Mouse (Mus musculus) lung, embryonic 16.5 days (tissue): ENCODE measurements at regions not wholly inside any gene's neighbourhood (a gene's known extent, or its start where the extent isn't known, plus 50 kb on each side); places are given as distances from the start of the nearest gene placed in this dataset.

Experiments
- ATAC-seq: fragments of 200-750 bp; cut with Nextera tagmentation; 2 replicates; pipeline ENCODE4 v1.8.0; 2017; ENCODE audit warnings: low read depth, mild to moderate bottlenecking, moderate library complexity
- H3K27ac ChIP-seq: fragments of 300-500 bp; sonication (generic); 2 replicates; pipeline ENCODE4 v1.5.1; 2014; ENCODE audit warnings: mild to moderate bottlenecking, control low read depth, low read length
- H3K27me3 ChIP-seq: fragments of 300-500 bp; sonication (generic); 2 replicates; pipeline ENCODE4 v1.6.1; 2014; ENCODE audit warnings: low read depth, low read length, mixed read lengths; ENCODE audit not compliant: control insufficient read depth, insufficient read depth
- H3K36me3 ChIP-seq: fragments of 300-500 bp; sonication (generic); 2 replicates; pipeline ENCODE4 v1.6.1; 2014; ENCODE audit warnings: low read length; ENCODE audit not compliant: control insufficient read depth, insufficient read depth
- H3K4me1 ChIP-seq: fragments of 300-500 bp; sonication (generic); replicated peaks from 2 replicates; pipeline ENCODE4 v1.6.1; 2014; ENCODE audit warnings: low read length, mixed read lengths; ENCODE audit not compliant: control insufficient read depth, insufficient read depth
- H3K4me2 ChIP-seq: fragments of 300-500 bp; sonication (generic); 2 replicates; pipeline ENCODE4 v1.6.1; 2014; ENCODE audit warnings: low read depth, low read length, control low read depth
- H3K4me3 ChIP-seq: fragments of 300-500 bp; sonication (generic); 2 replicates; pipeline ENCODE4 v1.5.1; 2014; ENCODE audit warnings: mild to moderate bottlenecking, low read length, control low read depth
- H3K9ac ChIP-seq: fragments of 300-500 bp; sonication (generic); 2 replicates; pipeline ENCODE4 v1.6.1; 2014; ENCODE audit warnings: low read length, control low read depth
- H3K9me3 ChIP-seq: fragments of 300-500 bp; sonication (generic); 2 replicates; pipeline ENCODE4 v1.6.1; 2016; ENCODE audit warnings: low read length; ENCODE audit not compliant: control insufficient read depth
- WGBS: fragments of 180-500 bp; shearing (Covaris S2); extraction: QIAGEN DNeasy Blood & Tissue Kit; methylation state at CpG from one replicate; pipeline ENCODE4 v1.1.7; 2014; 5-methylcytosine and 5-hydroxymethylcytosine counted together

DNA sequence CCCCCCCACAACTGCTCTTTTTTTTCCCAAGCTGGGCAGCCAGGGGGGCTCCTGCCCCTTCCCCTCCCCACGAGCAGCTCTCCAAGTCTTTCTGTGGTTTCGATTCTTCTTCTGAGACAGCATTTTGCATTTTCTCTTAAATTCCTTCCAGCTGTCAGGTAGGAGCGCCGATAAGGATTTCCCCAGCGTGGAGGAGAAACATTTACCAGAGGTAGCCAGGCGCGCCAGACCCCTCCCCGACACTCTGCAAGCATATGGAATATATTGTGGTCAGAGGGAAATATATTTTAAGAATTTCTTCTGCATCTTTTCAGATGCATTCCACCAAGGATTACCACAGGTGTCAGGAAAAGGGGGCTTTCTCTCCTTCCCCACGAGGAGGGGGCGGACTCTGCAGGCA is 111.9 kb downstream of the Tbx5 start:
- 56% methylated on average over 10 of the region's 10 CpGs for WGBS
- no peak for ATAC-seq
- H3K36me3 ChIP-seq, result no peaks in the 10 kb centered on the region
- H3K4me3 ChIP-seq, result no peak overlapping the region
- no peak overlapping the region for H3K27ac ChIP-seq
- no peaks in the 10 kb centered on the region for H3K27me3 ChIP-seq
- no peaks in the 10 kb centered on the region for H3K4me1 ChIP-seq
- H3K4me2 ChIP-seq, result no peak overlapping the region
- no peak overlapping the region for H3K9ac ChIP-seq
- H3K9me3 ChIP-seq, result no peaks in the 10 kb centered on the region

DNA sequence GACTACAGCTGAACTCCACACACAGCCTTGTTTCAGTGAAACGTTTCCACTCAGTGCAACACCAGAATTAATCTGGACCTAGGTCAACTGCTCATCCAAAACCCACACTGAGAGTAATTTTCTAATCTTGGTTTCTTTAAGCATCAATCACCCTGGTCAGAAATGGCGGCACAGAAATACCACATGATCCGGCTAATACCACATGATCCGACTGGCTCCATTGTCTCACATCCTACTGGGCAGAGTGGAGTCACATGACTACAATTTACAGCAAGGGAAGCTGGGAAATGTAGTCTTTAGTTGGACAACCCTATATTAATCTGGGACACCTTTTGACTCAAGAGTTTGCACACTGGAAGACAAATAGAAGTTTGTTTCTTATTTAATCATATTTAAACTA is 115.9 kb downstream of the Tbx5 start:
- Histone ChIP-seq H3K4me1 (no peaks in the 10 kb centered on the region), H3K9ac (no peak overlapping the region), H3K27ac (no peak overlapping the region), H3K4me3 (no peak overlapping the region), H3K4me2 (no peak overlapping the region), H3K9me3 (no peaks in the 10 kb centered on the region), H3K27me3 (no peaks in the 10 kb centered on the region; the same call in 1 of the 2 replicates), H3K36me3 (no peaks in the 10 kb centered on the region)
- no peak for ATAC-seq
- 64% methylated on average over 4 of the region's 4 CpGs for WGBS

DNA sequence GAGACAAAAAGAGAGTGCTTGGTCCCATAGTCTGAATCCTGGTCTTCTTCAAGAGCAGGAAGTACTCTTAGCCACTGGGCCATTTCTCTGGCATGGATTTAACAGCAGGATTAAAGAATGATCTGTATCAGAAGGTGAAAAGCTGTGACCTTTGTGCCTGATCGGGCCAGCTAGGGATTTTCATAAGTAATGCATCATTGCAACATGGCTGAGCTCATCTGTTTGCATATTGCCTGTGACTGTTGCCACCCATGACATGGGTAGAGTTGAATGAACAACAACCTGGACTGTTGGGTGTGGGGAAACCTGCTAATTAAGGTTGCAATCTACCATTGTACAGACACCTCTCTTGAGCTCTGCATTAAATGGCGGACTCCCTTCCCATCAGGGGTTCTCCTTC is 119.6 kb downstream of the Tbx5 start:
- Histone ChIP-seq H3K4me3 (no peak overlapping the region), H3K4me1 (0 out of 2 replicates have a peak, but pooled peaks cover 2% of the 10 kb centered on the region), H3K27me3 (no peaks in the 10 kb centered on the region; the same call in 1 of the 2 replicates), H3K27ac (no peak overlapping the region), H3K9me3 (no peaks in the 10 kb centered on the region), H3K9ac (no peak overlapping the region), H3K4me2 (no peak overlapping the region), H3K36me3 (no peaks in the 10 kb centered on the region)
- 83% methylated on average over 2 of the region's 2 CpGs for WGBS
- ATAC-seq, result no peak

DNA sequence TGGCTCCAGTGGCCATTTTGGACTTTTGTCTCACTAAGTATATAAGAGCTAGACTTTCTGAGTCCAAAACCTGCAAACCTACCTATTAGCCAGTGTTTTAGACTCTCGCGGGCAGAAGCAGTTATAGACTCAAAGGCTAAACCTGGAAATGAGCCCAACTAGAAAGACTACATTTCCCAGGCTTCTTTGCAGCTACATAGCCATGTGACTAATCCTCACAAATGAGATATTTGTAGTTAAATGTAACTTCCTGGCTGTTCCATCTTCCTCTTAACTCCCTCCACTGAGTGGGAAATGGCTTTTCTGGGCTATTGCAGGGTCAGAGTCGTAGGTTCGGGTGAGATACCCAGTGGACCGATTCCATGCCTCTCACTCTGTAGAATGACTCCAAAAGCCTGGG is 120.7 kb downstream of the Tbx5 start:
- H3K4me1 ChIP-seq, result 0 out of 2 replicates have a peak, but pooled peaks cover 2% of the 10 kb centered on the region
- 75% methylated on average over 5 of the region's 5 CpGs for WGBS
- H3K4me2 ChIP-seq, result no peak overlapping the region
- H3K9me3 ChIP-seq, result no peaks in the 10 kb centered on the region
- ATAC-seq, result no peak
- no peaks in the 10 kb centered on the region for H3K36me3 ChIP-seq
- no peaks in the 10 kb centered on the region; the same call in 1 of the 2 replicates for H3K27me3 ChIP-seq
- no peak overlapping the region for H3K9ac ChIP-seq
- H3K4me3 ChIP-seq, result no peak overlapping the region
- H3K27ac ChIP-seq, result no peak overlapping the region

DNA sequence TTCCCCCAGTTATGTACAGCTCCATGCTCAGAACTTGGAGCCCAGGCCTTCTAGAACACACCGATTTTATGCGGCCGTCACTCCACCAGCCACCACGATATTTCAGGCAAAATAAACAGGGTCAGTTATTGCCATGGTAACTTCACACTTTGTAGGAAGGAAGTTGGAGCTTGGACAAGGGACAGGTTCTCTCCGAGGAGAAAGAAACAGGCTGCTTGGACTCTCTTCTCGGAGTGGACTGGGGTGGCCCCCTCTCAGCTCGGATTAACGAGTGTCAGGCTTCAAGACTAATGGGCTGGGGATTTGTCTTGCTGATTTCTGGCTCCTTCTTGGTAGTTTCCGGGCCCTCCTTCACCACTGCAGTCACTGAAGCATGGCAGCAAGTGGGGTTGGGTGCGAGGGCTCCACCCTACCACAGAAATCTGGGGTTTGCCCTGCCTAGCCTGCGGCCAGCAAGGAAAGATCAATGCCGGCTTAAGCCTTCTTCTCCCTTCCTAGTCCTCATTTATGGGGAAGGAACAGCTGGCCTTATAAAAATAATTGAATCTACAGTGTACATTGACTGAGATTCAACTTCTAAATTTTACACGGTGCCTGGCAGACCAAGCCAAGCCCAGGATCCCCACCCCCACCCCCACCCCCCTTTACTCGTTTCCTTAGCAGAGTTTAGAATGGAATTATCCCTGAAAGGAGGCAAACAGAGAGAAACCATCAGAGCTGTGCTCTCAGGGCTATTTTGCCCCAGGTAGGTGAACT is 121.5 kb downstream of the Tbx5 start:
- Histone ChIP-seq H3K27me3 (no peaks in the 10 kb centered on the region; the same call in 1 of the 2 replicates), H3K9me3 (no peaks in the 10 kb centered on the region), H3K27ac (no peak overlapping the region), H3K36me3 (no peaks in the 10 kb centered on the region), H3K4me2 (no peak overlapping the region), H3K4me1 (peaks cover 6% of the 10 kb centered on the region), H3K9ac (no peak overlapping the region), H3K4me3 (no peak overlapping the region)
- whole genome bisulfite sequencing, result 42% methylated on average over 14 of the region's 14 CpGs
- no peak for ATAC-seq

DNA sequence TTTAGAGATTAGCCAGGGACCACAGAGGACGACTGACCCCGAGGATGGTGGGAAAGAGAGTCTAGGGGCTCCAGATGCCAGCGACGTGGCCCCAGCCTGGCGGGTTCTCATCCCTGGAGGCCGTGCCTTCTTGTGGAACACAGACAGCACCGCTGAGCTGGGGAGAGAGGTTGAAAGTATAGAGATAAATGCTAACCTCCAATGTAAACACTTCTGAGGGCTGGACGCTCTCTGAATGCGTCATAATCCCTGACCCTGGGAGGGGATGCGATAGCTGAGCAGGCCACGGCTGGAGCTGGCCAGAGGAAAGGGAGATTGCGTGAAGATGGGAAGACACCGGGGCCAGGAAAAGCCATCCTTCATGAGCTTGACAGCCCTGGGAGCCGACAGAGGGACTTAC is 126.5 kb downstream of the Tbx5 start:
- no peak for ATAC-seq
- peak overlapping the region; percentile 42 for H3K4me2 ChIP-seq
- 8% methylated on average over 14 of the region's 14 CpGs for WGBS
- no peaks in the 10 kb centered on the region; the same call in none of the 2 replicates for H3K27me3 ChIP-seq
- no peaks in the 10 kb centered on the region for H3K9me3 ChIP-seq
- no peaks in the 10 kb centered on the region for H3K36me3 ChIP-seq
- no peak overlapping the region for H3K27ac ChIP-seq
- peaks cover 10% of the 10 kb centered on the region for H3K4me1 ChIP-seq
- peak overlapping the region; percentile 30 for H3K9ac ChIP-seq
- no peak overlapping the region; the same call in 1 of the 2 replicates for H3K4me3 ChIP-seq

DNA sequence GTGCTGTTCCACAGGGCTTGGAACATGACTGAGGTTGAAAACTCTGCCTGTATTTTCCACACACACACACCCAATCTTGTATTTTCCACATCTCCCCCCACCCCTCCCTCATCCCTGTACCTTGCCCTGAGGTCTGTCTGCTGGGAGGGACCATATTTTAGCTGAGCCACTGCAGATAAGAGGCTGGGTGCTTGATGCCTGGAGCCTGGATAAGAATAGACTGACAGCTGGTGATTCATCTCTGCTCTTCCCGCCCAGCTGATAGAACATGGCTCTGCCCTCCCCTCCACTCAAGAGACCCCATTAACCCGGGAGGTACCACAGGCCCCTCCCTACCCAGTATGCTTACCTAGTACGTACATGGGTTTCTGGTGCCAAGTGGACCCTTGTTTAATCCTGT is 132.3 kb downstream of the Tbx5 start:
- H3K9ac ChIP-seq, result no peak overlapping the region
- 38% methylated on average over 3 of the region's 3 CpGs for WGBS
- no peaks in the 10 kb centered on the region; the same call in 1 of the 2 replicates for H3K27me3 ChIP-seq
- 0 out of 2 replicates have a peak, but pooled peaks cover 5% of the 10 kb centered on the region for H3K4me1 ChIP-seq
- no peaks in the 10 kb centered on the region for H3K36me3 ChIP-seq
- H3K4me2 ChIP-seq, result no peak overlapping the region
- ATAC-seq, result no peak
- H3K9me3 ChIP-seq, result no peaks in the 10 kb centered on the region
- H3K4me3 ChIP-seq, result no peak overlapping the region
- no peak overlapping the region for H3K27ac ChIP-seq

DNA sequence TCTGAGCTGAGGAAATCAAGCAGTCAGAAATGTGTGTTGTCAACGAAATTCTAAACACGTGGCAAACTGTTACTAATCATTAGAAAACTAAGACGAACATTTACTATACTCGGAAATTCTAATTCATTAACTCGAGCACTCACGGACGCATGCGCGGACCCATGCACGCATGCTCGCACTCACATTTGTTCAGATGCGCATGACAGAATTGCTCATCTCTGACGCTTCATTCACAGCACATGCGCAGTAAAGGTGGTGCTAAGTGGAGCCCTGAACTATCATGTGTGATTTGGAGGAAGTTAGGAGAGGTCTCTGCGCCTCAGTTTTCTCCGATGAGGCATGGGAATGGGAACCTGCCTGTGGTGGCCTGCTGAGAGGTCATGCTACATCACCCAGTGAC is 138.8 kb downstream of the Tbx5 start:
- Histone ChIP-seq H3K4me2 (no peak overlapping the region), H3K36me3 (no peaks in the 10 kb centered on the region), H3K27me3 (no peaks in the 10 kb centered on the region), H3K9me3 (no peaks in the 10 kb centered on the region), H3K4me1 (no peaks in the 10 kb centered on the region), H3K9ac (no peak overlapping the region), H3K27ac (no peak overlapping the region), H3K4me3 (no peak overlapping the region)
- no peak for ATAC-seq
- WGBS, result 84% methylated on average over 16 of the region's 16 CpGs

DNA sequence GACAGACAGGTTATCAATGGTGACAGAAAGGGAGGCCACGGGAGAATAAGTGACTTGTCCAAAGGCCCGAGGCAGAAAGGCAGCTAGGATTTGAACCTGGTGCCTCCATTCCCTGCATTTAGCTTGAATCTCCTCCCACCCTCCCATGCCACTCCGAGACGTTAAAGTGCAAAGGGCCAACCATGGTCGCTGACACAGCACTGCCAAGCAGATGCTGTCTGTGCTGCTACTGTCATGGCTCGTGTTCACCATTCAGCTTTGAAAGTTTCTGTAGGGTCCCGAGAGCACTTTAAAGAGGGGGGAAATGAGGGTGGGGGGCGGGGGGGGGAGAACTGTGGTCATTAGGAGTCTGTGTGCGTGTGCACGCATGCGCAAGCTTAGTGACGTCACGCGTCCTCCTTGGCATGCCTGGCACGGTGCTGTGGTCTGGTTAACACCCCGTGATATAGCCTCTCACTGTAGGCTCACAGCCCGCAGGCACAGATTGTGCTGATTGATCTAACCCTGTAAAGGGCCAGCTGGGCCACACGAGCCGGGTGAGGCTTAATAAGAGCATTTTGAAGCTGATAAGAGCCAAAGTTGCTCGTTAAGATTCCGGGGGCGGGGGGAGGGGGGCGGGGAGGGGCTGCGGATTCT is 140.5 kb downstream of the Tbx5 start:
- no peak overlapping the region for H3K27ac ChIP-seq
- H3K4me2 ChIP-seq, result peak overlapping the region; percentile 58
- no peaks in the 10 kb centered on the region for H3K36me3 ChIP-seq
- peak; percentile 84 for ATAC-seq
- H3K27me3 ChIP-seq, result no peaks in the 10 kb centered on the region
- H3K4me3 ChIP-seq, result peak overlapping the region; percentile 39
- peak overlapping the region; percentile 56 for H3K9ac ChIP-seq
- no peaks in the 10 kb centered on the region for H3K9me3 ChIP-seq
- 15% methylated on average over 24 of the region's 24 CpGs for WGBS
- H3K4me1 ChIP-seq, result no peaks in the 10 kb centered on the region
